Mouse (Mus musculus) v-Abl transformed pro-B cells (cell line): Measurements from ENCODE around the gene Mael.

ENCODE experiments used
- in situ Hi-C, 2 experiments: fragments of 400-800 bp; cut with MboI; formaldehyde crosslinking; loops; one replicate each; pipeline ENCODE4 v1.15.1; 2025; ENCODE audit not compliant: unreplicated experiment in 2 of 2

The Mael gene

GRCm38 (mm10) chr1:166157712-166158111 is 80.8 kb downstream of the Mael start:
- in situ Hi-C loops, result loop anchor here (5.0 to 25.0 kb wide), 7 partner anchors 195 to 1230 kb away; partner anchors contain the start of gene Mgst3 (in 1 of the 2)

- in situ Hi-C loops, result loop anchor here (5.0 to 25.0 kb wide), 7 partner anchors 193 to 1232 kb away; partner anchors contain the start of gene Mgst3 (in 1 of the 2)
Observed at GRCm38 (mm10) chr1:166155113-166155494, 83.4 kb downstream of the Mael start.

GRCm38 (mm10) chr1:166154162-166155112 is 84.1 kb downstream of the Mael start:
- in situ Hi-C loops, result loop anchor here (5.0 to 25.0 kb wide), 12 partner anchors 147 to 1233 kb away; partner anchors contain the start of gene Mgst3 (in 1 of the 2)

- in situ Hi-C loops, result loop anchor here (5.0 to 25.0 kb wide), 10 partner anchors 146 to 1234 kb away; partner anchors contain the start of gene Mgst3 (in 1 of the 2)
Observed at GRCm38 (mm10) chr1:166153351-166154120, 85.0 kb downstream of the Mael start.

- in situ Hi-C loops, result loop anchor here (5.0 to 25.0 kb wide), 10 partner anchors 145 to 1235 kb away; partner anchors contain the start of gene Mgst3 (in 1 of the 2)
Observed at GRCm38 (mm10) chr1:166152034-166152433, 86.5 kb downstream of the Mael start.

GRCm38 (mm10) chr1:166151341-166151740 is 87.2 kb downstream of the Mael start:
- in situ Hi-C loops, result loop anchor here (5.0 to 25.0 kb wide), 10 partner anchors 144 to 1236 kb away; partner anchors contain the start of gene Mgst3 (in 1 of the 2)
